ENCODE assay signal across 8 mouse cellular contexts in genomic region chrX:152143941-152144741, GRCm38 (mm10). TPM values are rescaled to one million over a fixed set of nuclear protein-coding genes. Genes with fewer than 3 reads are reported as not detected.
DNase-seq lines count a peak whose midpoint lies in the region; ATAC-seq and TF ChIP-seq lines count a peak whose summit lies in the region.

TSS of gene Iqsec2 (plus strand) at chrX:152144268.

- H3K27ac ChIP-seq in embryonic facial prominence, embryonic 14.5 days (replicated peaks; ENCODE audit: low read depth, low read length), result no peak within 1 kb of the TSS
- H3K27ac ChIP-seq in heart, embryonic 16.5 days (ENCODE audit: low read length), result no peak within 1 kb of the TSS
- no peak within 1 kb of the TSS for H3K27ac ChIP-seq in small intestine, adult 2 months (ENCODE audit: insufficient read depth, low read depth, low read length)

- peaks cover 55% of the 10 kb centered on the region for H3K27me3 ChIP-seq in embryonic facial prominence, embryonic 14.5 days (replicated peaks; ENCODE audit: control insufficient read depth, insufficient read depth, low read length)
- peaks cover 41% of the 10 kb centered on the region for H3K27me3 ChIP-seq in heart, embryonic 16.5 days (ENCODE audit: control insufficient read depth, insufficient read depth, low read length)
- H3K27me3 ChIP-seq in small intestine, adult 2 months (ENCODE audit: control insufficient read depth, insufficient read depth, low read length), result no peaks in the 10 kb centered on the region

- DNase-seq in cerebellum, adult 8-10 months, result peak; percentile 38
- no peak for DNase-seq in cerebellum, adult 11 months
- no peak for DNase-seq in embryonic facial prominence, embryonic 14.5 days (ENCODE audit: low spot score)
- DNase-seq in layer of hippocampus, postnatal 10 days (ENCODE audit: low spot score in 2 of 2), result peak in 1 of 2 experiments; percentile 14
- peak; percentile 26 for DNase-seq in lung, postnatal 10 days

- no peaks in the 10 kb centered on the region for H3K9me3 ChIP-seq in embryonic facial prominence, embryonic 14.5 days (ENCODE audit: control insufficient read depth, low read length)
- no peaks in the 10 kb centered on the region for H3K9me3 ChIP-seq in heart, embryonic 16.5 days (replicated peaks; ENCODE audit: control insufficient read depth, low read length)

- 5% methylated on average over 9 of the region's 78 CpGs for WGBS in embryonic facial prominence, embryonic 14.5 days
- 10% methylated on average over 38 of the region's 78 CpGs for WGBS in heart, embryonic 16.5 days
- WGBS in small intestine, adult 2 months, result 18% methylated on average over 43 of the region's 78 CpGs

- no peak for TF ChIP-seq POLR2A in small intestine, adult 2 months (IDR thresholded peaks at IDR 0.05; ENCODE audit: low read depth, low read length)

- ATAC-seq in activated CD4-positive, CD25-positive, alpha-beta regulatory T cell, adult 4 months, result peak; percentile 14
- peak; percentile 67 for ATAC-seq in embryonic facial prominence, embryonic 14.5 days (ENCODE audit: low read depth)
- peak; percentile 82 for ATAC-seq in heart, embryonic 16.5 days (replicated peaks; ENCODE audit: extremely low read depth, insufficient read depth, low FRiP score)

- H3K4me3 ChIP-seq in embryonic facial prominence, embryonic 14.5 days (ENCODE audit: low read depth, low read length), result peak within 1 kb of the TSS; percentile 57
- peak within 1 kb of the TSS; percentile 73 for H3K4me3 ChIP-seq in heart, embryonic 16.5 days (ENCODE audit: low read length)
- peak within 1 kb of the TSS; percentile 94 for H3K4me3 ChIP-seq in small intestine, adult 2 months (ENCODE audit: low read depth, low read length)

- no peaks in the 10 kb centered on the region for H3K36me3 ChIP-seq in embryonic facial prominence, embryonic 14.5 days (ENCODE audit: control insufficient read depth, insufficient read depth, low read length)
- no peaks in the 10 kb centered on the region for H3K36me3 ChIP-seq in heart, embryonic 16.5 days (ENCODE audit: control insufficient read depth, insufficient read depth)
- H3K36me3 ChIP-seq in small intestine, adult 2 months (ENCODE audit: control insufficient read depth, insufficient read depth, low read length), result no peaks in the 10 kb centered on the region

- H3K9ac ChIP-seq in embryonic facial prominence, embryonic 14.5 days (ENCODE audit: low read depth, low read length), result peak within 1 kb of the TSS; percentile 74
- peak within 1 kb of the TSS; percentile 77 for H3K9ac ChIP-seq in heart, embryonic 16.5 days (ENCODE audit: low read length)

- no peak for TF ChIP-seq CTCF in small intestine, adult 2 months (IDR thresholded peaks at IDR 0.05; ENCODE audit: extremely low read depth, insufficient read length, insufficient replicate concordance, low read depth, low read length)

- peak within 1 kb of the TSS; percentile 76 for H3K4me2 ChIP-seq in embryonic facial prominence, embryonic 14.5 days (ENCODE audit: low read depth, low read length)
- peak within 1 kb of the TSS; percentile 81 for H3K4me2 ChIP-seq in heart, embryonic 16.5 days (ENCODE audit: low read depth, low read length)

- no peaks in the 10 kb centered on the region for H3K4me1 ChIP-seq in embryonic facial prominence, embryonic 14.5 days (ENCODE audit: control insufficient read depth, insufficient read depth, low read length)
- H3K4me1 ChIP-seq in heart, embryonic 16.5 days (ENCODE audit: control insufficient read depth, insufficient read depth, low read length), result peaks cover 18% of the 10 kb centered on the region; the same call in 1 of the 2 replicates
- H3K4me1 ChIP-seq in small intestine, adult 2 months (ENCODE audit: control insufficient read depth, insufficient read depth, insufficient read length, low read length), result peaks cover 2% of the 10 kb centered on the region; the same call in 1 of the 2 replicates

RNA-seq across cellular contexts. Expression of gene Iqsec2, which starts in this region (rescaled TPM):
- polyA plus RNA-seq in activated CD4-positive, CD25-positive, alpha-beta regulatory T cell, adult 4 months (2017; shearing (Covaris generic)), result not detected
- 4.6 and 5.6 TPM in 2 replicates for polyA plus RNA-seq in embryonic facial prominence, embryonic 14.5 days (2014; fragmentation: Nextera tagmentation; extraction: Ambion mirVana)
- 41.7 and 49.4 TPM in 2 replicates for polyA plus RNA-seq in heart, embryonic 16.5 days (2015; fragmentation: Nextera tagmentation; extraction: Ambion mirVana)
- 100 to 1,000 TPM; 107 TPM for total RNA-seq in layer of hippocampus, postnatal 10 days (2021)
- 9.2 and 16.1 TPM in 2 replicates for polyA plus RNA-seq in small intestine, adult 2 months (2012; rRNA removed)

Comparison
In these comparisons a context has a peak if more than half of its experiments do, and no peak if none do; other contexts are left out.
1. DNase-seq: peak in cerebellum, adult 8-10 months (single experiment) and lung, postnatal 10 days (single experiment); none in cerebellum, adult 11 months (single experiment) and embryonic facial prominence, embryonic 14.5 days (single experiment).
2. Peak in ATAC-seq in activated CD4-positive, CD25-positive, alpha-beta regulatory T cell, adult 4 months; RNA of the gene not detected or under 1 TPM.
3. ATAC-seq: peak in every context shown above with its lines; median percentile 82 in heart, embryonic 16.5 days; 67 in embryonic facial prominence, embryonic 14.5 days; 14 in activated CD4-positive, CD25-positive, alpha-beta regulatory T cell, adult 4 months.
4. Peak in every context shown above with its lines, with median percentiles within 50 percentile points of each other: H3K4me3 ChIP-seq.